Mouse (Mus musculus) Patski (cell line): ENCODE measurements at regions not wholly inside any gene's neighbourhood (a gene's known extent, or its start where the extent isn't known, plus 50 kb on each side); places are given as distances from the start of the nearest gene placed in this dataset.

Source experiments
- ATAC-seq: fragments of 100-300 bp; one replicate; pipeline ENCODE4 v1.8.0; 2021
- CTCF ChIA-PET: fragments of 350-600 bp; sonication (Branson Sonifier 250); formaldehyde crosslinking; loops from one replicate; lab custom pipeline; 2022; ENCODE audit warnings: inconsistent platforms; lab: Charles Lee
- POLR2A ChIA-PET: fragments of 350-600 bp; sonication (Branson Sonifier 250); formaldehyde crosslinking; loops from one replicate; lab custom pipeline; 2022; ENCODE audit warnings: antibody characterized with exemption, inconsistent platforms; lab: Charles Lee
- DNase-seq: peaks from one replicate; pipeline ENCODE4 v3.0.0-alpha.2; 2011; ENCODE audit warnings: low read depth, low spot score
- H3K27me3 ChIP-seq: fragments of 371-371 bp; one replicate; pipeline ENCODE4 v1.5.1; 2021
- CTCF ChIP-seq: fragments of 100-300 bp; IDR thresholded peaks from one replicate; pipeline ENCODE4 v1.5.1; 2021
- in situ Hi-C: fragments of 300-500 bp; cut with MboI; formaldehyde crosslinking; loops from 3 replicates; pipeline ENCODE4 v1.11.1; 2018; ENCODE audit warnings: low pct_unique_long_range_greater_than_20kb, mixed read lengths

DNA sequence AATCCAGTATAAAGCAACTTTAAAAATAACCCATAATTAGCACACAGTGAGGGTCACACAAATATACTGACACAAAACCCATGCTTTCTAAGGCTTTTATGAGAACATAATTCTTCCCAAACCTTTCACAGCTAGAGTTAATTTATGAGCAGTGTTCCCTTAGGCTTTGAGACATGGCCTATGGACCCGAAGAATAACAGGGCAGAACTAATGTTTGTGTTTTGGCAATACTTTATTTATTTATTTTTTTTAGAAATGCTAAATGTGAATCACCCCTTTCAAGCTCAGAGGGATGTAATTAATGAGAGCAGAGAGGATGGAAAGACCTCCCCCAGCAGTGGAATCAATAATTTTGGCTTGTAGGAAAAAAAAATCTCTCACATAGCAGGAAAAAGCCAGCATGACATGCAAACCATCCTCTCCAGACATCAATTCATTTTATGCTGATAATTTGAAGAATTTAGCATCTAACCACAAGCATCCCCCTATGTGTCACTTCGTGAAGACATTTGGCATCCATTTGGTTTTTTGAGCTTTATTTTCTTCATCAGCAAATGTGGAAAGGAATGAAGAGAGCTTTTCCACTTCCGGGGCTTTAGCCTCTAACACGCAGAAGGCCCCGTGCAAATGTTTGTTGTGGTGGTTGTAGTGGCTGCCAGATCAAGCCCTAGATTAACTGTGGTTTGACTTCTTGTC is 238.0 kb upstream of the Lsamp start:
- POLR2A ChIA-PET: no interaction called here
- no peaks in the 10 kb centered on the region for H3K27me3 ChIP-seq
- CTCF ChIA-PET: no interaction called here
- no peak for TF ChIP-seq CTCF
- DNase-seq: no peak
- ATAC-seq: no peak
- in situ Hi-C loops: no loop called here

DNA sequence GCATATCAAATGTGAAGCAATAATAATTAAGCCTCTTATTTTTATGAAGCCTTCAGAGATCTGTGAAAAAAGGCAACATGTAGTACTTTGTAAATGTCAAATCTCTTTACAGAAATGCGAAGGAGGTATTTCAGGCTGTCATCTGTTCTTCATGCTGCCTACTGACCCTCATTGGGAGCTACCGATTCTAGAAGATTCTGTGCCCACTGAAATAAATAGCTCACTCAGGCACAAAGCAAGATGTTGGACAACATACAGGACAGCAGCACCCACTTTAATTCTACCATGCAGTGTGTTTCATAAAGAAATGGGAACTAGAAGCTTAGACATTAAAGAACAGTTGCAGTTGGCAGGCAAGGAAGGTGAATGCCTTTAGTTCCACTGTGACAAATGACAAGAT is 232.4 kb upstream of the Lsamp start:
- CTCF ChIA-PET: interaction anchor here (0.9 kb wide), 1 partner anchor 28 kb away, joined by 3 read pairs; no protein-coding TSS in a partner anchor
- POLR2A ChIA-PET: no interaction called here
- H3K27me3 ChIP-seq: no peaks in the 10 kb centered on the region
- TF ChIP-seq CTCF: no peak
- DNase-seq: no peak
- no peak for ATAC-seq
- in situ Hi-C loops: no loop called here

DNA sequence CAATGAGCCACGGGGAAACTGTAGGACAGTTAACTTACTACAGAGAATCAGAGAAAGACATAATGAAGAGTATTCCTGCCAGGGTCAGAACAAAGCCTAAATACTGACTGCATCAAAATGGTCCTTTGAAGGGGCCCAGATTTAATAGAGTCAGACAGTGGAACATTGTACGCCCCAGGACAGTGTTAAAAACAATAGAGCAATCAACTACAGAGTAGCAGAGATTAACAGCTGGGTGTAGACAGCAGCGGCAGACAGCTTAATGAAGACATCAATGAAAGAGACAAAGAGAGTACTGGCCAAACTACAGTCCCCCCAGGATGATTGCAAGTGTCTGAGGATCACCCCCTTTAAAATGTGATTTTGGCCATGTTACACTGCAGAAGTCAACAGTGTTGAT is 183.1 kb upstream of the Lsamp start:
- no peaks in the 10 kb centered on the region for H3K27me3 ChIP-seq
- TF ChIP-seq CTCF: no peak
- ATAC-seq (no peak), DNase-seq (no peak)
- POLR2A ChIA-PET: no interaction called here
- in situ Hi-C loops: no loop called here
- CTCF ChIA-PET: no interaction called here

DNA sequence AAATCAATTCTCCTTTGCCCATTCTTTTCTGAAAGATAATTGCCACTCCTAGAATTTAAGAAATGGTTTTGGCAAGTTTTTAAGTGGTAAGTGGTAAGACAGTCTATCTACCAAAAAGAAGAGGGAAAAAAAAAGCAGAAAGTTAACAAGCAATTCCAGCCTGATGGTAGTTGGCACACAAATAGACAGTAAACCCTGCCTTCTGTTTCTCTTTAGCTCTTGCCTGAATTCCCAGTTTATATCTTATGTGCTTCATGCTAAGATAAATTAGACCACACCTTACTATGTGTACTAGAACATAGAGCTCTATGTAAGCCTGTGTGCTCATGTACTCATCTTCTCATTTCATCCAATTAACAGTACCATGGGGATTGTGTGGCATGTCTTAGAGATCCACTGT is 164.0 kb upstream of the Lsamp start:
- no peak for TF ChIP-seq CTCF
- ChIA-PET POLR2A (no interaction called here), CTCF (no interaction called here)
- no peaks in the 10 kb centered on the region for H3K27me3 ChIP-seq
- in situ Hi-C loops: no loop called here
- no peak for ATAC-seq
- DNase-seq: no peak

DNA sequence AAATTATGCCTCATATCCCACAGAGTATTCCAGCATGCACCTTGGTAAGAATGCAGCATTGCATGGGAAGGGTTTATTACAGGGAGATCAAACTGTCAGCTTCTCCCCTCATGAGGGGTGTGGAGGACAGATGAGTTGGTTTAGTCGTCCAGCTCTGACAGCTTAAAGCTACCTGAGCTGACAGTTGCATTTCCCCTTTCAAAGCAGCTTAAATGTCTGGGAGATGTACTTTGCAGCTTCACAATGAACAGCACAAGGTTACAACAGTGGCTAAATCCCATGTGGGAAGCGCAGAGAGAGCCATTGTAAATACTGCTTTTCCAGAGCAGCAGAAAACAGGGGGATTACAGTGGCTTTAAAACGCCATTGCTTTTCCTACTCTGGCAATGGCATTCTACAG is 149.9 kb upstream of the Lsamp start:
- in situ Hi-C loops: no loop called here
- DNase-seq (no peak), ATAC-seq (no peak)
- TF ChIP-seq CTCF: no peak
- H3K27me3 ChIP-seq: no peaks in the 10 kb centered on the region
- ChIA-PET POLR2A (no interaction called here), CTCF (interaction anchor here (1.2 kb wide), 1 partner anchor 8 kb away, joined by 3 read pairs; no protein-coding TSS in a partner anchor)

DNA sequence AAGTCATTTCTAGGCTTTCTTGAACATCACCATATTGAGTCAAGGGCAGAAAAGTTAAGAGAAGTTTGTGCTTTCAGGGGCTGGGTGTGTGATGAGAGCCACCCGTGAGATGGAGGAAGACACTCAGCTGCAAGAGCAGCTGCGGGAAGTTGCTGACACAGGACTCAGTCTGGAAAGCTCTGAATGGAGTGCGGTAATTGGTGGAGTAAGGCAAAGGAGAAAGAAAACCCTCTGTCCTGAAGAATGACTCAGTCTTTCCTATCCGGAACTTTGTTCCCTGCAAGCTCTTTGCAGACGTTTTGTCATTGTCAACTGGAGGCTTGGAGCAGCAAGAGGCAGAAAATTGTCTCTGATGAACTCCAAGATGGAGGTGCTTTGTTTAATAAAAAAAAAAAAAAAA is 102.6 kb upstream of the Lsamp start:
- CTCF ChIA-PET: no interaction called here
- ATAC-seq (no peak), DNase-seq (no peak)
- in situ Hi-C loops: no loop called here
- no peak for TF ChIP-seq CTCF
- POLR2A ChIA-PET: no interaction called here
- no peaks in the 10 kb centered on the region for H3K27me3 ChIP-seq

DNA sequence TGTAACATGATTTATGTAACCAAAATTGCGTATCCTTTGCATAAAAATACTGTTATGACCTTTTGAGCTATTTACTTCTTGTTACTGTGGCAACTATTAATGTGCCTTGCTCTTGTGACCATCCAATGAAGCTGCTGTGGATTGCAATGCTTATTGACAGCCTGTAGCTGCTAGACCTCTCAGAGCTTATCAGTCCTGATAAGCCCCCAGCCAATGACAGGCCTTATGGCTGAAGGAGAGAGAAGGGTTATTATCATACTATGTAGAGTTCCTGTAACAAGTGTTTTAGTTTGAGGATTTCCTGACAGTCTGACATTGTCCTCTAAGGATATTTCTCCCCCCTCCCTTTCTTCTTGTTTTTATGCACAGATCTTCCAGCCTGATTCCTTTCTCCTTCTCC is 96.2 kb upstream of the Lsamp start:
- TF ChIP-seq CTCF: no peak
- ChIA-PET POLR2A (no interaction called here), CTCF (no interaction called here)
- in situ Hi-C loops: no loop called here
- no peaks in the 10 kb centered on the region for H3K27me3 ChIP-seq
- no peak for DNase-seq
- no peak for ATAC-seq
